Mouse (Mus musculus) liver, postnatal 0 days (tissue): ENCODE data around the gene Clmp.

Source experiments
- CTCF ChIP-seq: sonication (generic); IDR thresholded peaks from 2 replicates; pipeline ENCODE4 v1.5.1; 2016; ENCODE audit warnings: antibody characterized with exemption, low read depth
- EP300 ChIP-seq: IDR thresholded peaks from 2 replicates; pipeline ENCODE4 v1.6.1; 2016; ENCODE audit warnings: antibody characterized with exemption, low read depth, mild to moderate bottlenecking

DNA sequence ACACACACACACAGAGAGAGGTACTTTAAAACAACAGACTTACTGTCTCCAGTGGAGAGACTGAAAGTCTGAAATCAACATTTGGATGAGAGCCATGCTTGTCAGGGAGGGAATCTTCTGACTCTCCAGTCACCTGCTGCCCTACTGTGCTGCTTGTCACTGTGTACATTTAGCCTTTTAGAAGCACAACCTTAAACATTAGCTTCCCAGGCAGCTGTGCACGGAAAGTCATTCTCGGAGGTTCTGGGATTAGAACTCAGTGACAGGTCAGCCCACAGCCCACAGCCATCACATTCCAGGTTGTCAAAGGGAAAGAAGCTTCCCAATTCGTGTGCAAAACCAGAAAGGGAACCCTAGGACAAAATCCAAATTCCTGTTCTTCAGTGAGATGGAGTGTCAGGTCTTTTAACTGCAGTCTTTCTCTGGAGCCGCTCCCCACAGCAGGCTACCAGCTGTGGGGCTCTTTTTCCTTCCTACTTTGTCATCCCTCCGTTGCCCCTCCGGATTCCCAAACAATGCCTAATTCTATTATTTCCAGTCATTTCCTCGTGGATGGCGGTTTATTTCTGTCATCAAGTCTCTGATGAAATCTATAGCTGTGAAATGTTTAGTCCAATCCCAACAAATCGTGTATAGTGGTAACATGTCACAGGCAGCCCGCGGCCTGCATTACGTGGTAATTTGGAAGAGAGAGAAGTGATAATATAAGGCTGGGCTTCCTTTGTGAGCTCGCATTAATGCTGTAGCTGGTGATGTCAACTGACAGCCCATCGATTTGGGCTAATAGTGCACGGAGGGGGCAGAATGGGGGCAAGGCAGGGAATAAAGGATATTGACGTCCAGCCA is 122.5 kb downstream of the Clmp start:
- TF ChIP-seq EP300, result no peak
- TF ChIP-seq CTCF, result no peak
